Mouse (Mus musculus): ENCODE measurements around the gene Erp27. TPM values are rescaled to one million over a fixed set of nuclear protein-coding genes. Genes with fewer than 3 reads are reported as not detected.
A peak's percentile ranks its signal among the peaks of the same experiment; 100 is the strongest.

Gene Erp27
- polyA plus RNA-seq, 1 experiment from 2014 or later = 0.48 TPM

GRCm38 (mm10) chr6:136936361-136936760 is 14.4 kb upstream of the Erp27 start:
- no peaks in the 10 kb centered on the region for H3K36me3 ChIP-seq (ENCODE audit: control insufficient read depth, insufficient read depth)
- no peak overlapping the region for H3K9ac ChIP-seq (ENCODE audit: low read depth, low read length)
- no peaks in the 10 kb centered on the region for H3K27me3 ChIP-seq (replicated peaks; ENCODE audit: control insufficient read depth, insufficient read depth, low read length)
- TF ChIP-seq CTCF (IDR thresholded peaks at IDR 0.05; ENCODE audit: low read depth) = no peak
- peaks cover under 1% of the 10 kb centered on the region; the same call in 1 of the 2 replicates for H3K4me1 ChIP-seq (replicated peaks; ENCODE audit: control insufficient read depth, insufficient read depth, low read length)
- no peak overlapping the region for H3K4me2 ChIP-seq (replicated peaks; ENCODE audit: low read depth)
- ATAC-seq = no peak
- WGBS = 78% methylated on average over 9 of the region's 9 CpGs
- no peak overlapping the region for H3K27ac ChIP-seq (ENCODE audit: low read depth, low read length)
- H3K4me3 ChIP-seq (ENCODE audit: low read depth, low read length) = no peak overlapping the region
- no peaks in the 10 kb centered on the region for H3K9me3 ChIP-seq (ENCODE audit: control insufficient read depth)

GRCm38 (mm10) chr6:136935233-136935632 is 13.3 kb upstream of the Erp27 start:
- H3K4me2 ChIP-seq (replicated peaks; ENCODE audit: low read depth) = no peak overlapping the region
- H3K4me1 ChIP-seq (replicated peaks; ENCODE audit: control insufficient read depth, insufficient read depth, low read length) = peaks cover 5% of the 10 kb centered on the region
- H3K9me3 ChIP-seq (ENCODE audit: control insufficient read depth) = no peaks in the 10 kb centered on the region
- no peak overlapping the region for H3K4me3 ChIP-seq (ENCODE audit: low read depth, low read length)
- no peak overlapping the region for H3K9ac ChIP-seq (ENCODE audit: low read depth, low read length)
- no peaks in the 10 kb centered on the region for H3K27me3 ChIP-seq (replicated peaks; ENCODE audit: control insufficient read depth, insufficient read depth, low read length)
- 74% methylated on average over 3 of the region's 3 CpGs for WGBS
- no peak for ATAC-seq
- H3K27ac ChIP-seq (ENCODE audit: low read depth, low read length) = no peak overlapping the region
- H3K36me3 ChIP-seq (ENCODE audit: control insufficient read depth, insufficient read depth) = no peaks in the 10 kb centered on the region
- TF ChIP-seq CTCF (IDR thresholded peaks at IDR 0.05; ENCODE audit: low read depth) = no peak

GRCm38 (mm10) chr6:136934068-136934467 is 12.1 kb upstream of the Erp27 start:
- no peak overlapping the region for H3K4me2 ChIP-seq (replicated peaks; ENCODE audit: low read depth)
- no peaks in the 10 kb centered on the region for H3K27me3 ChIP-seq (replicated peaks; ENCODE audit: control insufficient read depth, insufficient read depth, low read length)
- H3K4me3 ChIP-seq (ENCODE audit: low read depth, low read length) = no peak overlapping the region
- ATAC-seq = no peak
- H3K4me1 ChIP-seq (replicated peaks; ENCODE audit: control insufficient read depth, insufficient read depth, low read length) = peaks cover 5% of the 10 kb centered on the region
- no peak overlapping the region for H3K9ac ChIP-seq (ENCODE audit: low read depth, low read length)
- no peaks in the 10 kb centered on the region for H3K9me3 ChIP-seq (ENCODE audit: control insufficient read depth)
- no peak for TF ChIP-seq CTCF (IDR thresholded peaks at IDR 0.05; ENCODE audit: low read depth)
- H3K36me3 ChIP-seq (ENCODE audit: control insufficient read depth, insufficient read depth) = no peaks in the 10 kb centered on the region
- 75% methylated on average over 7 of the region's 7 CpGs for WGBS
- H3K27ac ChIP-seq (ENCODE audit: low read depth, low read length) = no peak overlapping the region

- 73% methylated on average over 13 of the region's 13 CpGs for WGBS
- no peaks in the 10 kb centered on the region for H3K36me3 ChIP-seq (ENCODE audit: control insufficient read depth, insufficient read depth)
- peak overlapping the region; percentile 21; the same call in 1 of the 2 replicates for H3K4me2 ChIP-seq (replicated peaks; ENCODE audit: low read depth)
- H3K27ac ChIP-seq (ENCODE audit: low read depth, low read length) = no peak overlapping the region
- H3K4me3 ChIP-seq (ENCODE audit: low read depth, low read length) = no peak overlapping the region
- ATAC-seq = no peak
- TF ChIP-seq CTCF (IDR thresholded peaks at IDR 0.05; ENCODE audit: low read depth) = no peak
- H3K4me1 ChIP-seq (replicated peaks; ENCODE audit: control insufficient read depth, insufficient read depth, low read length) = peaks cover 5% of the 10 kb centered on the region
- H3K9ac ChIP-seq (ENCODE audit: low read depth, low read length) = no peak overlapping the region
- H3K27me3 ChIP-seq (replicated peaks; ENCODE audit: control insufficient read depth, insufficient read depth, low read length) = no peaks in the 10 kb centered on the region
- H3K9me3 ChIP-seq (ENCODE audit: control insufficient read depth) = no peaks in the 10 kb centered on the region
These were observed 9.3 kb upstream of the Erp27 start for GRCm38 (mm10) chr6:136931246-136931645.

GRCm38 (mm10) chr6:136930677-136931076 is 8.7 kb upstream of the Erp27 start:
- WGBS = 4% methylated on average over 12 of the region's 12 CpGs
- Histone ChIP-seq H3K4me2 (replicated peaks; ENCODE audit: low read depth) (peak overlapping the region; percentile 21; the same call in 1 of the 2 replicates), H3K36me3 (ENCODE audit: control insufficient read depth, insufficient read depth) (no peaks in the 10 kb centered on the region), H3K9ac (ENCODE audit: low read depth, low read length) (no peak overlapping the region), H3K4me1 (replicated peaks; ENCODE audit: control insufficient read depth, insufficient read depth, low read length) (peaks cover 5% of the 10 kb centered on the region), H3K4me3 (ENCODE audit: low read depth, low read length) (no peak overlapping the region), H3K27me3 (replicated peaks; ENCODE audit: control insufficient read depth, insufficient read depth, low read length) (no peaks in the 10 kb centered on the region), H3K27ac (ENCODE audit: low read depth, low read length) (no peak overlapping the region), H3K9me3 (ENCODE audit: control insufficient read depth) (no peaks in the 10 kb centered on the region)
- peak; percentile 87 for ATAC-seq
- TF ChIP-seq CTCF (IDR thresholded peaks at IDR 0.05; ENCODE audit: low read depth) = no peak

- Histone ChIP-seq H3K4me3 (ENCODE audit: low read depth, low read length) (no peak overlapping the region), H3K9me3 (ENCODE audit: control insufficient read depth) (no peaks in the 10 kb centered on the region), H3K4me1 (replicated peaks; ENCODE audit: control insufficient read depth, insufficient read depth, low read length) (peaks cover 5% of the 10 kb centered on the region), H3K27me3 (replicated peaks; ENCODE audit: control insufficient read depth, insufficient read depth, low read length) (no peaks in the 10 kb centered on the region), H3K36me3 (ENCODE audit: control insufficient read depth, insufficient read depth) (no peaks in the 10 kb centered on the region), H3K9ac (ENCODE audit: low read depth, low read length) (no peak overlapping the region), H3K4me2 (replicated peaks; ENCODE audit: low read depth) (no peak overlapping the region), H3K27ac (ENCODE audit: low read depth, low read length) (no peak overlapping the region)
- WGBS = 86% methylated on average over 1 of the region's 1 CpGs
- ATAC-seq = no peak
- TF ChIP-seq CTCF (IDR thresholded peaks at IDR 0.05; ENCODE audit: low read depth) = no peak
These were observed 5.6 kb upstream of the Erp27 start for GRCm38 (mm10) chr6:136927626-136928025.

- Histone ChIP-seq H3K4me1 (replicated peaks; ENCODE audit: control insufficient read depth, insufficient read depth, low read length) (no peaks in the 10 kb centered on the region), H3K4me3 (ENCODE audit: low read depth, low read length) (no peak overlapping the region), H3K27me3 (replicated peaks; ENCODE audit: control insufficient read depth, insufficient read depth, low read length) (no peaks in the 10 kb centered on the region), H3K36me3 (ENCODE audit: control insufficient read depth, insufficient read depth) (no peaks in the 10 kb centered on the region), H3K9ac (ENCODE audit: low read depth, low read length) (no peak overlapping the region), H3K27ac (ENCODE audit: low read depth, low read length) (no peak overlapping the region), H3K9me3 (ENCODE audit: control insufficient read depth) (no peaks in the 10 kb centered on the region), H3K4me2 (replicated peaks; ENCODE audit: low read depth) (no peak overlapping the region)
- no peak for TF ChIP-seq CTCF (IDR thresholded peaks at IDR 0.05; ENCODE audit: low read depth)
- ATAC-seq = no peak
- 72% methylated on average over 8 of the region's 8 CpGs for WGBS
These were observed 3.1 kb upstream of the Erp27 start for GRCm38 (mm10) chr6:136925049-136925448.
